Mouse (Mus musculus) lung, adult 18-20 months (tissue): Measurements from ENCODE around the gene Flnb.

Source experiments
- DNase-seq, 2 experiments: peaks; one replicate each; pipeline ENCODE4 v3.0.0; 2022; ENCODE audit warnings: mixed read lengths in 2 of 2

Gene Flnb

GRCm38 (mm10) chr14:7863199-7863598 lies 45.4 kb downstream of the Flnb start:
- no peak for DNase-seq

DNA sequence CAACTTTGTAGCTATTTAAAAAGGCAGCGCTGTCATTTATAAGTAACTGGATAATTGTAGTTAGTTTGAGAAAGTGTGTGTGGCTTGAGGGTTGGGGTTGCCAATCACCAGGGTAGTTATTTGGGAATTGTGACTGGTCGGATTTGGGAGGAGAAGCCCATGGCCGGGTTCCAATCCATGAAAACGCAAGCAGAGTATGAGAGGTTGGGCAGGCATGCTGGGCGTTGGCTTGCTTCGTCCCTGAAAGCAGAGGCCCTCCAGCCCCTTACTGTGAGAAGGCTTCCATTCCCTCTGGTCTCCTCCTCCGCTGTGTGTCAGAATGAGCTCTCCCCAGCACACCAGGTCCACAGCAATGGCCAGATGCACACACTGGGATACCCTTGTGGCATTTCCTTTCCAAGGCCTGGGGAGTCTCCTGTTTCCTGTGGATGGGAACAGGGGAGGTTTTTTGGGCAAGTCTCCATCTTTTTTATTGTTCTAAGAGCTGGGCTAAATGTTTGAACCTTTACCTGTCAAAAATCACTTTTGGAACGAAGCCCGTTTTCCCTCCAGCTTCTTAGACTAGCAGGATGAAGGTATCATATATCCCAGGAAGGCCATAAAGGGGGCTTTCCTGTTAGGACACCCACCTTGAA lies 46.2 kb downstream of the Flnb start:
- DNase-seq, result no peak

DNA sequence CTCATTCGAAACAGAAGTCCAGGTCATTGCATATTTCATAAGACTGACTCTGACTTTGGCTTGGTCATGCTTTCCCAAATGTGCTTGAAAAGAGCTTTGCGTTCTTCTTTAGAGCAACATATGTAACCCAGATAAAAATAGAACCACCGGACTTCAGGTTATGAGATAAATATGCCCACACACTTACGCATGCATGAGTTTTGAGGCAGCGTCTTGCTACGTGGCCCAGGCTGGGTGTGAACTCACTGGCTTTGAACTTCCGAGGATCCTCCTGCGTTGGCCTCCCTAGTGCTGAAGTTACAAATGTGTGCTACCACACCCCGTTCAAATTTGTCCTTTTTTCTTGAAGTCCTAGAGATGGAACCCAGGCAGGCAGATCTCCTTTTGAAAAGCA lies 46.7 kb downstream of the Flnb start:
- DNase-seq, result no peak

DNA sequence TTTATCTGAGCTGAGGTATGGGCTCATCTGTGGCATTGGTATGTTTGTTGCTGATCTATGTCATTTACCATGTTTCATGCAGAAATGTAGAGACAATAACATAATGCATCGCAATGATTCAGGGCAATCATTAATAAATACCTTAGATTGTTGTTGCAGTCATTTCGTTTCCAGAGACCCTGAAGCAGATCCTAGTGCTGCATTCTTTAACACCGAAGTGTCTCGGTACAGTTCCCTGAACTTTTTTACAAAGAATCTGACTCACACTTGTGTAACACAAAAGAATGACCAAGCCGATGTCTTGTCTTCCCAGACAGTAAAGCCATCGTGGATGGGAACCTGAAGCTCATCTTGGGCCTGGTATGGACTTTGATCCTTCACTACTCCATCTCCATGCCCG lies 49.5 kb downstream of the Flnb start:
- no peak for DNase-seq

DNA sequence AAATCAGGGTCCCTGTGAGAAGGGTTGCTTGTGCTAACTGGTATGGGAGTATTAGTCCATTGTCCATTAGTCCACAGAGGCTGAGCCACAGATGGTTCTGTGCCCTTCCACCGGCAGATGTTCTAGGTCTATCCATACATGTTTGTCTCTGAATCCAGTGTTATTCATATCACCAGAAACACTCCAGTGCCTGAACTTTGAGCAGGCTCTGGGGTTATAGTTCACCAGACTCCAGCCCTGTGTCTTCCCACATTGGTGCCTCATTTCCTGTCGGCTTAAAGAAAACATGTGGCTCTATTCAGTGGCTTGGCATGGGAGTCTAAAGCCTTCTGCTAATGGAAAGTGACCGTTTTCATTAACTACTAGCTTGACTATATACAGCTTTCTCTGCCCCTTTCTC lies 50.1 kb downstream of the Flnb start:
- no peak for DNase-seq

- no peak for DNase-seq
Observed at GRCm38 (mm10) chr14:7869796-7870195, 52.0 kb downstream of the Flnb start.

- DNase-seq, result peak in 1 of 2 experiments; percentile 26
Observed at GRCm38 (mm10) chr14:7873552-7873951, 55.8 kb downstream of the Flnb start.

DNA sequence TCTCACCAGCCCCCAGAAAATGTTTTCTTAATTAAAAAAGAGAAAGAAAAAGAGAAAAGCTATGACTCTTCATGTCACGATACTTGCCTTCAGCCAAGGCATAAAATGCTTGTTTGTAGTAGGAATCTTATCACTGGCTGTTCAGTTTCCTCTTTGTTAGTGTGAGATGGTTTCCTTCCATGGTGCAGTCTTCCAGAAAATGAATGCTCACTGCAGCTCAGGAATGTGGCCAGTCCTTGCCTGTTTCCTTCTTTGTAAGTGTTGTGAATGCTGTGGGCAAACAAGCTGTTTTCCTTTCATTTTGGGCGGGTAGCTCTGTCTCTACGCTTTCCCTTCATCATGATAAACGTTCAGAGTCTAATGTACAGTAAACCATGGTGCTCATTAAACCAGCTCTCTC lies 56.7 kb downstream of the Flnb start:
- no peak for DNase-seq

GRCm38 (mm10) chr14:7877957-7878356 lies 60.2 kb downstream of the Flnb start:
- no peak for DNase-seq

DNA sequence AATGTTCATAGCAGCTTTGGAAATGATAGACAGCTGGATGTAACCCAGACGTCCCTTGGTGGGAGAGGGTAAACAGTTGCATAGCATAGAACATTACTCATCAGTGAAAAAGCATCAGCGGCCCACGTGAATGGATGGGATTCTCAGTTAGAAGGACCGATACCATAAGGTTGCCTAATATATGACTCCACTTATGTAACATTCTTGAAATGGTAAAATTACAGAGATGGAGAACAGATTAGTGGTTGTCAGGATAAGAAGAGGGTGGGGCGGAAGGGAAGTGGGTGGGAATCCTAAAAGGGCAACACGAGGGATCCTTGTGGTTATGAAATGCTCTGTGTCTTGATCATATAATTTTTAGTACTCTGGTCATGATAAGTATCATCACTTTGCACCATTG lies 62.6 kb downstream of the Flnb start:
- DNase-seq, result no peak

DNA sequence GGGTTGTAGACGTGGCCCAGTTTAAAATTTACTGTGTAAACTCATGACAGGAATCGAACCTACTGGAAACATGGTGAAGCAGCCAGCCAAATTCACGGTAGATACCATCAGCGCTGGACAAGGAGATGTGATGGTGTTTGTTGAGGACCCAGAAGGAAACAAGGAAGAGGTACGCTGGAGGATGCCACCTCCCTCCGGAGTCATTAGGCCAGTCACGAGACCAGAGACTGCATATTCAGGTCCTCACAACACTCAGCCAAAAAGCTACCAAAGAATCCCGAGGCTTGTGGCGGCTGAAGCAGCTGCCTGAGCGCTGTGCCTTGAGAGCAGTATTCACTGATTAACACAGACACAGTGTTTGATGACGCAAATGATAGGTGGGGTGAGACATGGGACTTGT lies 63.8 kb downstream of the Flnb start:
- DNase-seq, result no peak

DNA sequence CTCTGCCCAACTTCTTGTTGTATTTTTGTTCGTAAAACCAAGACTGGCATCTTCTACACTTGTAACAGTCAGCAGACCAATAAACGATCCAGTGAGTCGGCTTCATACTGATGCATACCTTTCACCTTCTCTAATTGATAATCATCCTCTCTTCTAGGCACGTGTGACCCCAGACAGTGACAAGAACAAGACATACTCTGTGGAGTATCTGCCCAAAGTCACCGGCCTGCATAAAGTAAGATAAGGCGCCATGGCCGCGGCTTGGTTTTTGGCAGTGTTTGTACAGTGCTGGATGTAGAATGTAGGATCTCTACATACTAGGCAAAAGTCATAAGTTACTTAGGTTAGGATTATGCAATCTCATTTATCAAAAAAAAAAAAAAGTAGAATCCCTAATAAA lies 64.3 kb downstream of the Flnb start:
- no peak for DNase-seq

- no peak for DNase-seq
Observed at GRCm38 (mm10) chr14:7884158-7884557, 66.4 kb downstream of the Flnb start.

DNA sequence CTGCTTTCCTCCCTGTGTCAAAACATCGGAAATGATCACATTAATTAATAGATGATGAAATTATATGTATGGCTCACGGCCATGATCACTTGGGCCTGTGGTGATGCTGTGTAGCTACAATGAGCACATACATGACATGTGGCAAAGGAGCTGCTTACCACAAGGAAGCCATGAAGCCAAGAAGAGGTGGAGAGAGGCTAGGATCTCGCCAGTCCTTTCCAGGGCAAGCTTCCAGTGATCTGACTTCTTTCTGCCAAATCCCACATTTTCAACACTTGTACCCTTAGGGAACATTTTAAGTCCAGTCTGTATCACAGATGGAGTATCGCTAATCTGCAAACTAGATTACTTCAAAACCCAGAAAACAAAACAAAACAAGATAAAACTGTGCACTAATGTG lies 67.1 kb downstream of the Flnb start:
- no peak for DNase-seq

DNA sequence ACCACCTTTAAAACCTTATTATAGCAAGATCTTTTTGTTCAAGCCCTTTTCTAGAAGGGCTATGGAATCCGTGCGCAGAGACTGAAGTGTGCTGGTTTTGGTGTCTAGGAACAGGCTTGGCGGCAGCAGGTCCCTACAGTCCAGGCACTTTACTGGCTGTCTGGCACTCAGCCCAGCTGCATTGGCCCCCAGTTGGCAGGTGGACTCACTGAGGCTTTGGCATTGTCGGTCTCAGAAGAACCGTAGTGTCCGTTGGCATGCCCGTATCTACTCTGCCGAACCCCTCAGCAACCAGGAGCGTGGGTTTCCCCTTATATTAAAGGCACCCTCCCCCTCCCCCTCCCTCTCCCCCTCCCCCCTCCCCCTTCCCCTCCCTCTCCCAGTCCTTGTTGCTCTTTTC lies 67.8 kb downstream of the Flnb start:
- DNase-seq, result no peak

GRCm38 (mm10) chr14:7886008-7886407 lies 68.3 kb downstream of the Flnb start:
- DNase-seq, result peak in 1 of 2 experiments; percentile 30

- DNase-seq, result no peak
Observed at GRCm38 (mm10) chr14:7887171-7887570, 69.4 kb downstream of the Flnb start.

DNA sequence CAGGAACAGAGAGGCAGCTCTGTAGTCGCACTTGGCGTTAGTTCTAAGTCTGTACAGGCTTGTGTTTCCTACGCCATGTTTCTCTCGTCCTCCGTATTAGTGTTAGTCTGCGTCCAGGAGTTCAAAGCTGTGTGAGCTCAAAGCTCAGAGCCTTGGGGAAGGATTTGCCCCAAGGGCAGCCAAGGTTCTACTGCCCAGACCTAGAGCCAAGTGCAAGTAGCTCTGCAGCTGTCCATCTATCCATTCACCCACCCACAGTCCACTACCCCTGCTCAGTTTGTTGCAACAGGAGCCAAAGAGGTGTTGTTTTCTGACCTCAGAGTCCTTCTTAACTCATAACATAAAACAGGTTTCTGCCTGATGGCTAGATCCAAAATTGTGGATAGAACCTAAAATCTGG lies 70.5 kb downstream of the Flnb start:
- no peak for DNase-seq

DNA sequence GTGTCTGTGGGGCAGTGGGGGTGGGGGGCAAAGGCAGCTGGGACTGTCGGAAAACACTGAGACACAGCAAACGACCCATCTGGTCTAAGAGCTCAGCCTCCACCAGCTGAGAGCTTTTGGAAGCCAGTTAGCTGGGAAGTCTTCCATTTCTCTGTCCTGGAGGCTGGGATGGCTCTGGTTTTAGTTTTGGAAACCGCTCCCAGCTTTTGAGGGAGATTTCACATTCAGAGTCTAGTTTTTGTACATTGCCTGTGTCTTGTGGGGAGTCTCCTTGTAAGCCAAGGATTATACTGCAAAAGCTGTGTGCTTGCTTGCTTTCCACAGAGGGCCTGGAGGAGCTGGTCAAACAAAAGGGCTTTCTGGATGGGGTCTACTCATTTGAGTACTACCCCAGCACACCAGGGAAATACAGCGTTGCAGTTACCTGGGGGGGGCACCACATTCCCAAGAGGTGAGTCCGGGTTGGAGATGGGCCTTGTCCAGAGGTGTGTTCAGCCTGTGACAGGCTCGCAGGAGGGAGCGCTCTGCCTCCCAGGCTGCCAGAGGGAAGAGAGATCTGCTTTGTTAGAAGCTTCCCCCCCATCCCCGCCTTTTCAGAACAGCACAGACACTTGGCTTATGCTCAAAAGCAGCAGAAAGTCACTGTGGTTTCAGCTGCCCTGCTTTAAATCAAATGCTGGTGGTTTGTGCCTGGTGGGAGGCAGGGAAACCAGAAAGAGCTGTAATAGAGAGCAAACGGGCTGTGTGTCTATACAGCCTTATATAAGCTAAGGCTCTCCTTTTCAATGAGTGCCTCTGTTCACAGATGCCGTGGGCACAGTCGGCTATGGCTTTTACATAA lies 71.3 kb downstream of the Flnb start:
- DNase-seq, result no peak

GRCm38 (mm10) chr14:7889834-7890233 lies 72.1 kb downstream of the Flnb start:
- DNase-seq, result no peak

DNA sequence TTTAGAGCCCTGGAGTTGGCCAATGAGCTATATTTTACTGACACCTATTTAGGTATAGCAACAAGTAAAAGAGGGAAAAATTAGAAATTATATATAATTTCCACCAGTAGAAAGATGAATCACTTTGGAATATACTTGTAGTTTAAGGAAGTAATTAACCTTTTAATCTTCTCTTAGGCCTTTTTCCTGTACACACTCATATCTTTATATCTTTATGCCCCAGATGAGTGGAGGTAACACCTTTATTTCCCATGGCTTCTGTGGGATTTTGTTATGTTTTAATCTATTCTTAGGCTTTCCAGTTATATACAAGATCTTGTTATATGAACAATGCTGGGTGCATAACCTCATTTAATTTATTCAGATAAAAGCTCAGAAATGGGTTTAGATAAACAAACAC lies 73.6 kb downstream of the Flnb start:
- DNase-seq, result no peak

DNA sequence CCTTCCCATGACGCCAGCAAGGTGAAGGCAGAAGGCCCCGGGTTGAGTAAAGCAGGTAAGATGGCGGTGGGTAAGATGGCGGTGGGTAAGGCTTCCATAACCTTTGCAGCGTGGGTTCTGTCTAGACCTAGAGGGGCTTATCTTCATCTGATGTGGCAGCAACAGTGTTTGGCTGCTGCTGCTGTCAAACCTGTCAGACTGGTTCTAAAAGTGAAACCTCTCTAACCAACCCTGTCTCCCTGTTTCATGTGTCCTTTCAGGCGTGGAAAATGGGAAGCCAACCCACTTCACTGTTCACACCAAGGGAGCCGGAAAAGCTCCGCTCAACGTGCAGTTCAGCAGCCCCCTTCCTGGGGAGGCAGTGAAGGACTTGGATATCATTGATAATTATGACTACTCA lies 78.4 kb downstream of the Flnb start:
- DNase-seq, result peak; percentile 62 to 80

DNA sequence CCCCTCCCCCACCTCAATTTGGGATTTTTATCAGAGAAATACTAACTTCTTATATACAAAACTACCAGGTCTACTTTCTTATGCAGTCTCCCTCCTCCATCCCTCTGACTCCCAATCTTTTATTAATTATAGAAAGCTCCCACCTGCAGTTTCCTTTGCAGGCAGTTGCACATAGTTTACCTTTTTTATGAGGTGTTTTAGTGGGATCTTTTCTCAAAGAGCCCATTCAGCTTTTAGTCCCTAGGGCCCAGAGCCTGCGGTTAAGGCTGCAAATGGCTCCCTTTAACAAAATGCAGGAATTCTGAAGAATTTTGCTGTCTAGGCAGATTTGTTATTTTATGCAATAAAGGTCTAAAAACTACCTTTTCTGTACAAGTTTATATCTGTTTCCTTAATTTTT lies 78.9 kb downstream of the Flnb start:
- DNase-seq, result no peak

GRCm38 (mm10) chr14:7899986-7900385 lies 82.2 kb downstream of the Flnb start:
- DNase-seq, result no peak
